Mouse (Mus musculus): ENCODE data around the gene Gata1.
"Not testable (repeated sequence)": the region's sequence is repeated elsewhere in the genome, so short reads cannot be mapped to it uniquely, and the experiment has no call there.

Gene Gata1

GRCm38 (mm10) chrX:7966161-7966560, 11.7 kb downstream of the Gata1 start:
- DNase-seq (ENCODE audit: low spot score in 2 of 2) = no peak

- DNase-seq (ENCODE audit: low spot score in 2 of 2) = no peak
Measured at GRCm38 (mm10) chrX:7963829-7964626, 13.8 kb downstream of the Gata1 start.

GRCm38 (mm10) chrX:7958868-7959267, 19.0 kb downstream of the Gata1 start:
- DNase-seq (ENCODE audit: low spot score in 2 of 2) = no peak

GRCm38 (mm10) chrX:7950091-7950490, 27.8 kb downstream of the Gata1 start:
- DNase-seq (ENCODE audit: low spot score in 2 of 2) = no peak

- peak; percentile 87 to 94 for DNase-seq (ENCODE audit: low spot score in 2 of 2)
Measured at GRCm38 (mm10) chrX:7947900-7948492, 29.9 kb downstream of the Gata1 start.

- DNase-seq (ENCODE audit: low spot score in 2 of 2) = no peak
Measured at GRCm38 (mm10) chrX:7947108-7947899, 30.6 kb downstream of the Gata1 start, which contains the start of gene Hdac6. Gene Hdac6, minus strand, starts transcription at chrX:7947889.

- no peak for DNase-seq (ENCODE audit: low spot score in 2 of 2)
Measured at GRCm38 (mm10) chrX:7945618-7946017, 32.3 kb downstream of the Gata1 start.

GRCm38 (mm10) chrX:7937667-7938066, 40.2 kb downstream of the Gata1 start:
- no peak for DNase-seq (ENCODE audit: low spot score in 2 of 2)

GRCm38 (mm10) chrX:7936874-7937273, 41.0 kb downstream of the Gata1 start:
- DNase-seq (ENCODE audit: low spot score in 2 of 2) = no peak

- no peak for DNase-seq (ENCODE audit: low spot score in 2 of 2)
Measured at GRCm38 (mm10) chrX:7928270-7928790, 49.5 kb downstream of the Gata1 start, which contains the start of gene Eras. Gene Eras, minus strand, starts transcription at chrX:7928607.

GRCm38 (mm10) chrX:7927116-7927515, 50.8 kb downstream of the Gata1 start:
- DNase-seq (ENCODE audit: low spot score in 2 of 2) = no peak

- no peak for DNase-seq (ENCODE audit: low spot score in 2 of 2)
Measured at GRCm38 (mm10) chrX:7926266-7926665, 51.6 kb downstream of the Gata1 start.

GRCm38 (mm10) chrX:7922032-7922431, 55.8 kb downstream of the Gata1 start:
- no peak for DNase-seq (ENCODE audit: low spot score in 2 of 2)

GRCm38 (mm10) chrX:7919601-7920383, 58.1 kb downstream of the Gata1 start, which contains the start of gene Pcsk1n:
Gene Pcsk1n, plus strand, starts transcription at chrX:7919822.
- no peak for DNase-seq (ENCODE audit: low spot score in 2 of 2)

GRCm38 (mm10) chrX:7917960-7918359, 59.9 kb downstream of the Gata1 start:
- not testable (repeated sequence) for DNase-seq (ENCODE audit: low spot score in 2 of 2)

GRCm38 (mm10) chrX:7915669-7916068, 62.2 kb downstream of the Gata1 start:
- DNase-seq (ENCODE audit: low spot score in 2 of 2) = peak in 1 of 2 experiments; percentile 30

- no peak for DNase-seq (ENCODE audit: low spot score in 2 of 2)
Measured at GRCm38 (mm10) chrX:7910473-7910872, 67.4 kb downstream of the Gata1 start.
